Mouse (Mus musculus): ENCODE data around the gene Sept7. TPM values are rescaled to one million over a fixed set of nuclear protein-coding genes. Genes with fewer than 3 reads are reported as not detected.

The Sept7 gene
- total and polyA plus RNA-seq, 3 experiments = 66.7 to 254 (median 67.0) TPM

DNA sequence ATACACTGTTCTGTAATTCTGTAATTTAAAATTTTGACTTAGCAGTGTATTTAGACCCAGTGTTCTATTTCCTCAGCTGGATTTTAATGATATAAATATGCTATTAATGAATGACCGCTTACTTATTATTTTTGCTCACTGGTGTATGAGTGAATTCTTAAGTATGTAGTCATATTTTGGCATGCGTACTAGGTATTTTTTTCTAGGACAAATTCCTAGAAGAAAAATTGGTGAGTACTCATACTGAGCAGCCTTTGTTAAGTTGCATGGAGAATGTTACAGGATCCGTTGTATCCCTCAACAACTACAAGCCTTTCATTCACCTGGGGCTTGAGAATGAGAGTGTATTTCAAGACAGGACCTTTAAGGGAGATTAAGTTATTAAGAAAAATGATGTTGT, 10.0 kb upstream of the Sept7 start:
- H3K27me3 ChIP-seq (ENCODE audit: control insufficient read depth in 1 of 2, insufficient read depth in 2 of 2, low read length in 2 of 2) = no peaks in the 10 kb centered on the region
- TF ChIP-seq JUND (IDR thresholded peaks at IDR 0.05; ENCODE audit: low read depth, low read length) (no peak), EP300 (IDR thresholded peaks at IDR 0.05; ENCODE audit: low read depth in 1 of 2, low read length in 2 of 2) (no peak), GATA1 (IDR thresholded peaks at IDR 0.05; ENCODE audit: low read depth, low read length) (no peak), POLR2AphosphoS5 (IDR thresholded peaks at IDR 0.05; ENCODE audit: borderline replicate concordance, low read depth, low read length) (no peak), KAT2A (conservative IDR thresholded peaks at IDR 0.05; ENCODE audit: low read depth, low read length) (no peak), ELF1 (IDR thresholded peaks at IDR 0.05; ENCODE audit: low read depth, low read length) (no peak), POLR2A (IDR thresholded peaks at IDR 0.05; ENCODE audit: control insufficient read depth in 1 of 2, insufficient read depth in 1 of 2, low read depth in 1 of 2, low read length in 2 of 2, poor library complexity in 1 of 2) (no peak), HCFC1 (IDR thresholded peaks at IDR 0.05; ENCODE audit: low read depth, low read length) (no peak), TAL1 (IDR thresholded peaks at IDR 0.05; ENCODE audit: low read length) (no peak)
- H3K4me3 ChIP-seq (ENCODE audit: control insufficient read depth in 1 of 2, insufficient read depth in 1 of 2, low read depth in 2 of 2, low read length in 2 of 2) = no peak overlapping the region
- no peaks in the 10 kb centered on the region for H3K9me3 ChIP-seq (replicated peaks; ENCODE audit: insufficient read depth, low read length)
- no peaks in the 10 kb centered on the region for H3K36me3 ChIP-seq (ENCODE audit: control insufficient read depth in 1 of 2, insufficient read depth in 2 of 2, low read length in 2 of 2)
- no peak for DNase-seq (ENCODE audit: low read depth, low spot score)
- no peak overlapping the region for H3K27ac ChIP-seq (ENCODE audit: control insufficient read depth, low read depth, low read length)
- H3K4me1 ChIP-seq (ENCODE audit: control insufficient read depth in 1 of 2, insufficient read depth in 2 of 2, low read length in 2 of 2) = no peaks in the 10 kb centered on the region
- H3K9ac ChIP-seq (ENCODE audit: control insufficient read depth, low read depth, low read length, poor library complexity, severe bottlenecking) = no peak overlapping the region
- H3K79me2 ChIP-seq (ENCODE audit: control insufficient read depth, insufficient read depth, low read length, poor library complexity) = no peaks in the 10 kb centered on the region

DNA sequence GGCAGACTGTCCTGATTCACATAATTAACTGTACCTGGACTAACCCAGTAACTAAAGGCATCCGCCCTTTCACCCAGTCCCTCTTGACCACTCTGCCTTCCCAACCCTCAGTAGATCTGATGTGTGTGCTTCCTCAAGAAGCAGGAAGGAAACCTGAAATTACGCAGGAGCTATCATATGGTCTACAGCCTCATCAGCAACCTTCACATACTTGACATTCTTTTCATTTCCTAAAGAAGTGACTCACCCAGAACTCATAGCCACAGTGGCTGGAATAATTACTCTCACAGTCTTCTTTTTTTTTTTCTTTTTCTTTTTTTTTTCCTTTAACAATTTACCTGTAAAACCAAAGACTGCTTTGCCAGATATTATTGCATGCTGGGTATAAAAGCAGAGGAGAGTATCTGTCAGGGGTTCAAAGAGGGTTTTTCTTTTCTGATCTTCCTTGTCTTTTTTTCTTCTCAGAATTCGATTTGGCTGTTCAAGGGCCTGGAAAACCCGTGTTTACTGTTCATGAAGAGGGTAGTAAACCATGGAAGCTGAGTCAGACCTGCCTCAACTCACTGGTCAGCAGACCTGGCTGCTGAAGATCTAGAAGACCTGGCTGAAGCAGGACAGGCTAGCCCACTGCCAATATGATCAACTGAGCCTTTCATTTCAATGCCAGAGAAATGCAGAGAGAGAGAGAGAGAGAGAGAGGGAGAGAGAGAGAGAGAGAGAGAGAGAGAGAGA, 8.1 kb upstream of the Sept7 start:
- DNase-seq (ENCODE audit: low read depth, low spot score) = no peak
- Histone ChIP-seq H3K27me3 (ENCODE audit: control insufficient read depth in 1 of 2, insufficient read depth in 2 of 2, low read length in 2 of 2) (no peaks in the 10 kb centered on the region), H3K27ac (ENCODE audit: control insufficient read depth, low read depth, low read length) (no peak overlapping the region), H3K4me3 (ENCODE audit: control insufficient read depth in 1 of 2, insufficient read depth in 1 of 2, low read depth in 2 of 2, low read length in 2 of 2) (no peak overlapping the region), H3K79me2 (ENCODE audit: control insufficient read depth, insufficient read depth, low read length, poor library complexity) (no peaks in the 10 kb centered on the region), H3K4me1 (ENCODE audit: control insufficient read depth in 1 of 2, insufficient read depth in 2 of 2, low read length in 2 of 2) (no peaks in the 10 kb centered on the region), H3K9me3 (replicated peaks; ENCODE audit: insufficient read depth, low read length) (no peaks in the 10 kb centered on the region), H3K9ac (ENCODE audit: control insufficient read depth, low read depth, low read length, poor library complexity, severe bottlenecking) (no peak overlapping the region), H3K36me3 (ENCODE audit: control insufficient read depth in 1 of 2, insufficient read depth in 2 of 2, low read length in 2 of 2) (no peaks in the 10 kb centered on the region)
- TF ChIP-seq MAZ (IDR thresholded peaks at IDR 0.05; ENCODE audit: low read depth, low read length) (no peak), ZNF384 (IDR thresholded peaks at IDR 0.05; ENCODE audit: low read depth, low read length) (no peak), KAT2A (conservative IDR thresholded peaks at IDR 0.05; ENCODE audit: low read depth, low read length) (no peak), GABPA (IDR thresholded peaks at IDR 0.05; ENCODE audit: low read depth, low read length) (no peak), ZC3H11A (IDR thresholded peaks at IDR 0.05; ENCODE audit: low read depth, low read length) (no peak), CHD2 (IDR thresholded peaks at IDR 0.05; ENCODE audit: low read length) (no peak), CHD1 (IDR thresholded peaks at IDR 0.05; ENCODE audit: low read depth, low read length) (no peak), TBP (IDR thresholded peaks at IDR 0.05; ENCODE audit: low read depth, low read length) (no peak), RAD21 (IDR thresholded peaks at IDR 0.05; ENCODE audit: low read depth, low read length) (no peak), SMC3 (IDR thresholded peaks at IDR 0.05; ENCODE audit: low read depth, low read length) (no peak), TCF12 (IDR thresholded peaks at IDR 0.05; ENCODE audit: low read depth, low read length) (no peak), MYB (IDR thresholded peaks at IDR 0.05; ENCODE audit: low read depth, low read length) (no peak), MEF2A (IDR thresholded peaks at IDR 0.05; ENCODE audit: extremely low read depth, insufficient replicate concordance, low read depth, low read length, poor library complexity, severe bottlenecking) (no peak), POLR2A (IDR thresholded peaks at IDR 0.05; ENCODE audit: control insufficient read depth in 1 of 2, insufficient read depth in 1 of 2, low read depth in 1 of 2, low read length in 2 of 2, poor library complexity in 1 of 2) (no peak), MAFK (IDR thresholded peaks at IDR 0.05; ENCODE audit: borderline replicate concordance, low read depth, low read length) (no peak), TAL1 (IDR thresholded peaks at IDR 0.05; ENCODE audit: low read length) (no peak), MAX (IDR thresholded peaks at IDR 0.05; ENCODE audit: low read length) (no peak), MYC (IDR thresholded peaks at IDR 0.05; ENCODE audit: low read depth, low read length) (no peak)

Measured in MEL (cell line).